Mouse (Mus musculus) lung, embryonic 14.5 days (tissue): ENCODE data around the gene Hivep3. TPM values are rescaled to one million over a fixed set of nuclear protein-coding genes. Genes with fewer than 3 reads are reported as not detected.

Experiments
- ATAC-seq: fragments of 200-750 bp; cut with Nextera tagmentation; 2 replicates; pipeline ENCODE4 v1.8.0; 2017; ENCODE audit warnings: mild to moderate bottlenecking, moderate TSS enrichment, moderate library complexity; ENCODE audit not compliant: insufficient read depth
- DNase-seq: peaks from one replicate; pipeline ENCODE4 v3.0.0-alpha.2; 2015
- H3K27ac ChIP-seq: fragments of 300-500 bp; sonication (generic); 2 replicates; pipeline ENCODE4 v1.5.1; 2014; ENCODE audit warnings: low read depth, mild to moderate bottlenecking, moderate library complexity
- H3K27me3 ChIP-seq: fragments of 300-500 bp; sonication (generic); 2 replicates; pipeline ENCODE4 v1.6.1; 2014; ENCODE audit warnings: low read length, control low read depth; ENCODE audit not compliant: insufficient read depth
- H3K36me3 ChIP-seq: fragments of 300-500 bp; sonication (generic); 2 replicates; pipeline ENCODE4 v1.6.1; 2014; ENCODE audit warnings: control low read depth; ENCODE audit not compliant: insufficient read depth
- H3K4me1 ChIP-seq: fragments of 300-500 bp; sonication (generic); 2 replicates; pipeline ENCODE4 v1.6.1; 2014; ENCODE audit warnings: antibody characterized with exemption, control low read depth; ENCODE audit not compliant: insufficient read depth
- H3K4me2 ChIP-seq: fragments of 300-500 bp; sonication (generic); 2 replicates; pipeline ENCODE4 v1.6.1; 2014; ENCODE audit warnings: mild to moderate bottlenecking
- H3K4me3 ChIP-seq: fragments of 300-500 bp; sonication (generic); 2 replicates; pipeline ENCODE4 v1.5.1; 2014; ENCODE audit warnings: low read depth, low read length
- H3K9ac ChIP-seq: fragments of 300-500 bp; sonication (generic); 2 replicates; pipeline ENCODE4 v1.6.1; 2014
- H3K9me3 ChIP-seq: fragments of 300-500 bp; sonication (generic); 2 replicates; pipeline ENCODE4 v1.6.1; 2016; ENCODE audit warnings: low read depth, low read length, control low read depth
- CTCF ChIP-seq: IDR thresholded peaks from 2 replicates; pipeline ENCODE4 v1.5.1; 2016; ENCODE audit warnings: antibody characterized with exemption, low read depth
- WGBS: fragments of 180-500 bp; shearing (Covaris S2); extraction: QIAGEN DNeasy Blood & Tissue Kit; methylation state at CpG from one replicate; pipeline ENCODE4 v1.1.7; 2014; 5-methylcytosine and 5-hydroxymethylcytosine counted together
- polyA plus RNA-seq: library from polyadenylated mRNA; unstranded; fragments of >200 nt; fragmentation: Nextera tagmentation; extraction: Ambion mirVana; gene quantifications from 2 replicates; pipeline ENCODE4 v1.2.1, GENCODE M21; 2014

The Hivep3 gene
- polyA plus RNA-seq, 1 experiment from 2014 or later = 22.0 TPM

DNA sequence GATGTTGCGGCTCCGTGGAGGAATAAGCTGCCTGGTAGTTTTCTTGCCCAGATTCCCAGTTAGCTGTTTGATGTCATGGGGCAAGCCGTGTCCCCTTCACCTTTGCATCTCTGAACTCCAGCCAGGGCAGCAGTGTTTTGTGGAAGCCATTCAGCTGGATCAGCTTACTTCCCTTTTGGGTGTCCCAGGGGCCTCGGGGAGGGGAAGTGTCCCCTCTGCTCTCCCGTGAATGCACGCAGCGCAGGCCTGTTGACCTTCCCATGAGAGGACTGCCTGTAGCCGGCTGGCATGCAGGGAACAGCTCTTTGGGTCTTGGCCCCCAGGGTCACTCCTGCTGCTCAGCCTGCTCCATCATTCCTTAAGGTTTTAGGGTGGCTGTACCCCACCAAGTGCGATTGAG lies 320.6 kb downstream of the Hivep3 start:
- Histone ChIP-seq H3K9me3 (no peaks in the 10 kb centered on the region), H3K36me3 (no peaks in the 10 kb centered on the region), H3K4me1 (no peaks in the 10 kb centered on the region), H3K4me3 (no peak overlapping the region), H3K9ac (no peak overlapping the region), H3K27ac (no peak overlapping the region), H3K27me3 (no peaks in the 10 kb centered on the region), H3K4me2 (no peak overlapping the region)
- TF ChIP-seq CTCF = no peak
- no peak for ATAC-seq
- no peak for DNase-seq
- 60% methylated on average over 9 of the region's 9 CpGs for WGBS

- no peak overlapping the region for H3K4me2 ChIP-seq
- H3K9ac ChIP-seq = no peak overlapping the region
- no peaks in the 10 kb centered on the region for H3K9me3 ChIP-seq
- DNase-seq (no peak), ATAC-seq (no peak)
- H3K27me3 ChIP-seq = no peaks in the 10 kb centered on the region
- no peaks in the 10 kb centered on the region for H3K4me1 ChIP-seq
- H3K36me3 ChIP-seq = no peaks in the 10 kb centered on the region
- TF ChIP-seq CTCF = no peak
- H3K27ac ChIP-seq = no peak overlapping the region
- no peak overlapping the region for H3K4me3 ChIP-seq
- 87% methylated on average over 9 of the region's 9 CpGs for WGBS
Observed at GRCm38 (mm10) chr4:120056451-120056850, 322.9 kb downstream of the Hivep3 start.

GRCm38 (mm10) chr4:120057529-120057928 lies 323.9 kb downstream of the Hivep3 start:
- Histone ChIP-seq H3K4me3 (no peak overlapping the region), H3K9ac (no peak overlapping the region), H3K4me2 (no peak overlapping the region), H3K27ac (no peak overlapping the region), H3K36me3 (no peaks in the 10 kb centered on the region), H3K27me3 (no peaks in the 10 kb centered on the region), H3K4me1 (no peaks in the 10 kb centered on the region), H3K9me3 (no peaks in the 10 kb centered on the region)
- no peak for TF ChIP-seq CTCF
- WGBS = 68% methylated on average over 8 of the region's 8 CpGs
- ATAC-seq (no peak), DNase-seq (no peak)

DNA sequence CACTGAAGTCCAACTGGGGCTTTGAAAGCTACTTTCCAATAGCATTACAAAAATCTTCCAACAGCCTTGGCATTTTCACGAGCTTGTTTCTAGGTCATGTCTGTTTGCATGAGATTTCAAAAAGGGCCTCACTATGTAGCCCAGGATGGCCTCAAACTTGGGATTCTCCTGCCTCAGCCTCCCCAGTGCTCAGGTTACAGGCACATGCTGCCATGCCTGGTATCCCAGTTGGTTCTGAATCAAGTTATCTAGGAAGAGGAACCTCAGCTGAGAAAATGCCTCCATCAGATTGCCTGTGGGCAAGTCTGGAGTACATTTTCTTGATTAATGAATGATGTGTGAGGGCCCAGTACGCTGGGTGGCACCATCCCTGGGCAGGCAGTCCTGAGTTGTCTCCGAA lies 324.6 kb downstream of the Hivep3 start:
- H3K9ac ChIP-seq = no peak overlapping the region
- no peak for TF ChIP-seq CTCF
- no peaks in the 10 kb centered on the region for H3K36me3 ChIP-seq
- no peaks in the 10 kb centered on the region for H3K9me3 ChIP-seq
- H3K4me3 ChIP-seq = no peak overlapping the region
- no peak overlapping the region for H3K4me2 ChIP-seq
- WGBS = 79% methylated on average over 3 of the region's 3 CpGs
- H3K4me1 ChIP-seq = no peaks in the 10 kb centered on the region
- H3K27me3 ChIP-seq = no peaks in the 10 kb centered on the region
- H3K27ac ChIP-seq = no peak overlapping the region
- no peak for DNase-seq
- ATAC-seq = no peak

DNA sequence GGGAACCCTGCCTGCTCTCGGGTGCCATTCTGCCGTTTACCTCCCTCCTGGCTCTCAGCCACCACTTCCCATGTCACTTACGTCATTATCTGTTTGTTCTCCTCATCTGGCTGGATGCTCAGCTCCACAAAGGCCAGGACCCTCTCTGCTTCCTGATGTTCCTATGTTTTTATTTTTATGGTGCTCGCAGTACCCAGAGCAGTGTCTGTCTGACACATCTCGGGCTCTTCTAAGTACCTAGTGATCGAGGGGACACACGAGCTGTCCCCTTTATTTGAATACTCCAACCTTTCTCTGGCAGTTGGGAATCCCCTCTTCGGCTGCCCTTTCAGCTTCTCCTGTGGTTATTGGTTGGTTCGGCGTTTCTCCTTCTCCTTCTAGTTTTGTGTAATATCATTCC lies 325.2 kb downstream of the Hivep3 start:
- ATAC-seq = no peak
- no peaks in the 10 kb centered on the region for H3K27me3 ChIP-seq
- H3K9ac ChIP-seq = no peak overlapping the region
- no peaks in the 10 kb centered on the region for H3K9me3 ChIP-seq
- TF ChIP-seq CTCF = no peak
- no peak overlapping the region for H3K4me2 ChIP-seq
- H3K27ac ChIP-seq = no peak overlapping the region
- no peaks in the 10 kb centered on the region for H3K4me1 ChIP-seq
- no peaks in the 10 kb centered on the region for H3K36me3 ChIP-seq
- 60% methylated on average over 10 of the region's 10 CpGs for WGBS
- no peak for DNase-seq
- no peak overlapping the region for H3K4me3 ChIP-seq

- no peak for TF ChIP-seq CTCF
- no peaks in the 10 kb centered on the region for H3K27me3 ChIP-seq
- ATAC-seq (no peak), DNase-seq (no peak)
- no peak overlapping the region for H3K27ac ChIP-seq
- no peaks in the 10 kb centered on the region for H3K4me1 ChIP-seq
- WGBS = 86% methylated on average over 6 of the region's 6 CpGs
- H3K4me2 ChIP-seq = no peak overlapping the region
- no peaks in the 10 kb centered on the region for H3K36me3 ChIP-seq
- H3K9me3 ChIP-seq = no peaks in the 10 kb centered on the region
- no peak overlapping the region for H3K9ac ChIP-seq
- no peak overlapping the region for H3K4me3 ChIP-seq
Observed at GRCm38 (mm10) chr4:120061727-120062126, 328.1 kb downstream of the Hivep3 start.

GRCm38 (mm10) chr4:120062198-120062597 lies 328.6 kb downstream of the Hivep3 start:
- Histone ChIP-seq H3K9ac (no peak overlapping the region), H3K27me3 (no peaks in the 10 kb centered on the region), H3K36me3 (no peaks in the 10 kb centered on the region), H3K9me3 (no peaks in the 10 kb centered on the region), H3K27ac (no peak overlapping the region), H3K4me1 (no peaks in the 10 kb centered on the region), H3K4me2 (no peak overlapping the region), H3K4me3 (no peak overlapping the region)
- TF ChIP-seq CTCF = no peak
- DNase-seq (no peak), ATAC-seq (no peak)
- 65% methylated on average over 6 of the region's 6 CpGs for WGBS

- Histone ChIP-seq H3K27ac (no peak overlapping the region), H3K4me1 (no peaks in the 10 kb centered on the region), H3K36me3 (no peaks in the 10 kb centered on the region), H3K9me3 (no peaks in the 10 kb centered on the region), H3K27me3 (no peaks in the 10 kb centered on the region), H3K4me2 (no peak overlapping the region), H3K9ac (no peak overlapping the region), H3K4me3 (no peak overlapping the region)
- 90% methylated on average over 11 of the region's 11 CpGs for WGBS
- ATAC-seq (no peak), DNase-seq (no peak)
- TF ChIP-seq CTCF = no peak
Observed at GRCm38 (mm10) chr4:120062754-120063153, 329.2 kb downstream of the Hivep3 start.
